19 mouse cellular contexts compared by ENCODE assay signal in the genomic region with DNA sequence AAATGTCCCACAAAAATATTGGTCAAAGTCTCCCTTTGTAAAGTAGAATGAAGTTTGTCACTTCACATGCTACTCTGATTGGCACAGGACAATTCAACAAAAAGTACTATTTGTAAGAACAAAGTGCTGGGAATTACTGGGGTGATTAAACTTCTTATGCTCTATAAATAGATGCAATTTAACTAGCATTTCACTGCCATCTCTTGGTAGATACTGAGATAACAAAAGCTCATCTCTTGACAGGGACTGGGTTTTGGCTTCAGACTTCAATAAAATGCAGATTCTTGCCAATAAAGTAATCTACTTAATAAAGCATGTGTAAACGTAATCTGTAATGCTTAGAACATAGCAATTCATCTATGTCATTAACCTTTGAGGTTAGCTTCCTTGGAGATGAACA.
"Had no signal": no experiment of that assay in that cellular context is flagged by ENCODE, and none has a peak within 500 bp of the region (broad histone marks: within the 10 kb centered on the region; RNA-seq: fewer than 3 reads in every experiment).

No protein-coding gene starts in this region.

- H3K9me3 ChIP-seq: limb, embryonic 10.5 days; limb, embryonic 13.5 days; liver, embryonic 12.5 days; liver, embryonic 15.5 days; lung, embryonic 15.5 days; midbrain, embryonic 10.5 days had no signal

- H3K9ac ChIP-seq: limb, embryonic 13.5 days; liver, embryonic 12.5 days; liver, embryonic 15.5 days; lung, embryonic 15.5 days had no signal

- H3K27ac ChIP-seq: limb, embryonic 10.5 days; limb, embryonic 13.5 days; liver, embryonic 12.5 days; liver, embryonic 15.5 days; lung, embryonic 15.5 days; midbrain, embryonic 10.5 days had no signal

- ATAC-seq: liver, embryonic 12.5 days; midbrain, embryonic 16.5 days had no signal

- H3K4me2 ChIP-seq: limb, embryonic 13.5 days; liver, embryonic 12.5 days; liver, embryonic 15.5 days; lung, embryonic 15.5 days had no signal

- H3K36me3 ChIP-seq: limb, embryonic 10.5 days; limb, embryonic 13.5 days; liver, embryonic 12.5 days; liver, embryonic 15.5 days; lung, embryonic 15.5 days; midbrain, embryonic 10.5 days had no signal

- DNase-seq: kidney, adult 18-20 months; kidney, adult 9 months; kidney, postnatal 10 days; kidney, postnatal 36 days; liver; lung, adult 18-20 months; lung, postnatal 10 days; lung, postnatal 36 days; thymus, adult 2 months; thymus, postnatal 14 days; thymus, postnatal 4 days had no signal

- H3K4me1 ChIP-seq: limb, embryonic 10.5 days; limb, embryonic 13.5 days; liver, embryonic 12.5 days; liver, embryonic 15.5 days; lung, embryonic 15.5 days; megakaryocyte, embryonic 14.5 days; midbrain, embryonic 10.5 days had no signal

- H3K4me3 ChIP-seq: limb, embryonic 10.5 days; limb, embryonic 13.5 days; liver, embryonic 12.5 days; liver, embryonic 15.5 days; lung, embryonic 15.5 days; megakaryocyte, embryonic 14.5 days; midbrain, embryonic 10.5 days had no signal

- H3K27me3 ChIP-seq: limb, embryonic 13.5 days; liver, embryonic 12.5 days; liver, embryonic 15.5 days; lung, embryonic 15.5 days; megakaryocyte, embryonic 14.5 days had no signal
